Mouse (Mus musculus): ENCODE measurements at regions not wholly inside any gene's neighbourhood (a gene's known extent, or its start where the extent isn't known, plus 50 kb on each side); places are given as distances from the start of the nearest gene placed in this dataset.

- peak; percentile 39 to 45 for DNase-seq
Observed at GRCm38 (mm10) chr1:194878440-194878839, 60.2 kb upstream of the Cd34 start.

DNA sequence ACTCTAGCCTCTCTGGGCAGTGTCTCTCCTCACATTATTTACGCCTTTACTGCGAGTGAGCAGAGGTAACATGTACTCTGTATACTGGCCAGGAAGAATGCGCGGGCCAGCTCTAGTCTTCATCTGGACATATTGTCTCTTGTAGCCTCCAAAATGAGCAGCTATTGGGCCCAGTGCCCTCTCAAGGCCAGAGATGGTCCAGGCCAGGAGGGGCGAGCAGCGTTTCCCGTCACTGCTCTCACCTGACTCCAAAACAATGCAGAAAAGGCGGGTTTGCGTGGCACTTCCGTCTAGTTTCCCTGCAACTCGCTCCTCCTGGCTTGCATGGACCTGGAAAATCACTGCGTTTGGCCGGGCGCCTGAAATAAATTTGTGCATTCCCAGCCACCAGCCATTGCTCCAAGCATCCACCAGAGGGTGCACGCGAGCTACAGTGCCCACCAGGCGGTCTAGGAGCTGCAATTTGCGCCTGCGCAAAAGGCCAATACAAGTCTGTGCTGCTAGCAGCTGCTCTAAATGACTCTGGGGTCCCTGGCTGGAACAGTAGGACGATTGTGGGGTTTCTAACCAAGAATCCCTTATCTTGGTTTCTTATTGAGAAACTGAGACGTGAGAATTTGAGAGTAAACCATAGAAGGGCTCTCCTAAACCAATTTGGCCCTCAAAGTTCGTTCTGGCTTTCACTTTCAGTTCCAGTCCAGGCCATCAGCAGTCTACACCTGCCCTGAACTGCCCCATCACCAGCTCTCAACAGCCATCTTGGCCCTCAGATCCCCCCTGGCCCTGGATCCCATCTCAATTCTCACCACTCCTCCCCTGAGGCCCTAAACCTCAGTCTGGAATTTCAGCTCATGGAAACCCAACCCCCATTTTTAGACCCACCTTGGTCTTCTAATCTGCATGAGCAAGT, 59.0 kb upstream of the Cd34 start:
- DNase-seq = peak; percentile 94 to 98

GRCm38 (mm10) chr1:194881556-194882223, 56.9 kb upstream of the Cd34 start:
- DNase-seq = no peak

GRCm38 (mm10) chr1:194885071-194885686, 53.4 kb upstream of the Cd34 start:
- DNase-seq = peak in 1 of 2 experiments; percentile 8

DNA sequence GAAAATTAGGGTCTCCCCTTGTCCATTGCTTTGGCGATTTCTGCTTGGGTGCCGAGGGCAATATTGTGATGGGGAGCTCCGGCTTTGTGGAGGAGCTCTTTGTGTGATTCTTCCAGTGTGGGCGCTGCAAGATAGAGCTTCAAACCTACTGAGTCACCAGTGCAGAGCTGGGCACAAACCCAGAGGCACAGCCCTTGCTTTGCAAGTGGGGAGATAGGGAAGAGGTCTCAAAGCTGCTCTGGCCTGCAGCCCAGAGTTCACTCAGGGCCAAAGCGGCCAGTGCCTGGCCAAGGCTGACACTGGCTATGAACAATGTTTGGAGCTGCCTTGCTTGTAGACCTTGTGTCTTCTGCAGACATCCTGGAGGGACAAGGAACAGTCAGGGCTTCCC, 52.9 kb upstream of the Cd34 start:
- DNase-seq = peak; percentile 73 to 77

Measured in cerebellum, postnatal 36 days (tissue).